Mouse (Mus musculus): ENCODE data around the gene Sap30. TPM values are rescaled to one million over a fixed set of nuclear protein-coding genes. Genes with fewer than 3 reads are reported as not detected.

Sap30 gene
- total and polyA plus RNA-seq, 2 experiments from 2014 or later, result 36.7 to 57.2 TPM

GRCm38 (mm10) chr8:57488312-57488765 is 679 bp upstream of the Sap30 start:
- Histone ChIP-seq H3K4me2 (ENCODE audit: low read depth, low read length) (peak overlapping the region; percentile 94), H3K4me3 (ENCODE audit: low read depth, low read length) (peak overlapping the region; percentile 93), H3K27me3 (ENCODE audit: control insufficient read depth, insufficient read depth, low read length) (no peaks in the 10 kb centered on the region), H3K4me1 (ENCODE audit: control insufficient read depth, insufficient read depth) (0 out of 2 replicates have a peak, but pooled peaks cover 9% of the 10 kb centered on the region), H3K9me3 (replicated peaks; ENCODE audit: control insufficient read depth, low read length) (no peaks in the 10 kb centered on the region), H3K36me3 (replicated peaks; ENCODE audit: control insufficient read depth, insufficient read depth, low read length) (peaks cover 3% of the 10 kb centered on the region), H3K27ac (ENCODE audit: low read depth) (peak overlapping the region; percentile 91), H3K9ac (replicated peaks; ENCODE audit: low read depth, low read length) (peak overlapping the region; percentile 83)
- WGBS, result under 1% methylated on average over 25 of the region's 25 CpGs
- TF ChIP-seq CTCF (IDR thresholded peaks at IDR 0.05; ENCODE audit: low read depth) (no peak; the same call in 1 of the 2 replicates), EP300 (IDR thresholded peaks at IDR 0.05; ENCODE audit: low read depth) (no peak)
- peak; percentile 64 for ATAC-seq (ENCODE audit: insufficient read depth, low read depth)
- peak; percentile 79 for DNase-seq (ENCODE audit: low spot score)

DNA sequence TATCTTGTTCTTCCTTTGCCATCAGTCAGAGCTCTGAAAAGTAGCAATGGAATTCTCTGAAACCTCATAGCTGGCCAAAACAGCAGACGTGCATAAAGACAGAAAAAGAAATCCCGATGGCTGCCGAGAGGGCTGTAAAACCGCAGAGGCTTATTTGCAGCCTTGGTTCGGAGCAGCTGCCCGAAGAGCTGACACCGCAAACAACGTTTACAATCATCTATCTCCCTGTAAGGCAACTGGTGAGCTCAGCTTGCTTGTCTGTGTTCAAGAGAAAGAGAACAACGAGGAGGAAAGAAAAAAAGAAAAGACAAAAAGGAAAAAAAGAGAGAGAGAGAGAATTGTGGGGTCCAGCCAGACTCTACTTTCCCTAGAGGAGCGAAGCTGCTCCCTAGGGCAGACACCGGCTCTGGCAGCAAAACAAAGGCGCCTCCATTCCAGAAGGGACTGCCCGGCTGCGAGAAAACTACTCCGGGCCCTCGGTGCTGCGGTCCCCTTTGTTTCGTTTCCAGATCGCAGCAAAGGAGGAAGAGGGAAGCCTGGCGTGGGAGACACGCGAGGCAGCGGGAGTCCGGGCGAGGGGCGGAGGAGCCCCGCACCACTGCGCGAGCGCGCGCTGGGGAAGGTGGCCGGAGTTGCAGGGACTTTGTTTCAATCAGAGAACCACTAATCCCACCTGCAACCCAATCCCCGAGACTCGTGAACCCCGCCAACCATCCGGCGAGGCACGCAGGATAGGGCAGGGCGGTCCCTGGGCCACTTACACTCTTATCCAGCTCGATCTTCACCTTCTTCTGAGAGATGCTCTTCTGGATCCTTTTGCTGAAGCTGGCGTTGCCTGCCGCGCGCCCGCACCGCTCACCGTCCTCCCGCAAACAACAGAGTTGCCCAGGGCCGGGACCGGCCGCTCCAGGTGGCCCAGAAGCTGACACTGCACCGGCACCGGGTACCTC is 894 bp downstream of the Sap30 start:
- peak overlapping the region; percentile 94 for H3K4me2 ChIP-seq (ENCODE audit: low read depth, low read length)
- H3K9me3 ChIP-seq (replicated peaks; ENCODE audit: control insufficient read depth, low read length), result no peaks in the 10 kb centered on the region
- peaks cover 15% of the 10 kb centered on the region for H3K36me3 ChIP-seq (replicated peaks; ENCODE audit: control insufficient read depth, insufficient read depth, low read length)
- peak overlapping the region; percentile 91 for H3K27ac ChIP-seq (ENCODE audit: low read depth)
- H3K4me3 ChIP-seq (ENCODE audit: low read depth, low read length), result peak overlapping the region; percentile 93
- H3K9ac ChIP-seq (replicated peaks; ENCODE audit: low read depth, low read length), result peak overlapping the region; percentile 85
- DNase-seq (ENCODE audit: low spot score), result peak; percentile 49
- H3K4me1 ChIP-seq (ENCODE audit: control insufficient read depth, insufficient read depth), result 0 out of 2 replicates have a peak, but pooled peaks cover 9% of the 10 kb centered on the region
- peak; percentile 21 for ATAC-seq (ENCODE audit: insufficient read depth, low read depth)
- WGBS, result under 1% methylated on average over 54 of the region's 54 CpGs
- no peak for TF ChIP-seq EP300 (IDR thresholded peaks at IDR 0.05; ENCODE audit: low read depth)
- TF ChIP-seq CTCF (IDR thresholded peaks at IDR 0.05; ENCODE audit: low read depth), result no peak
- no peaks in the 10 kb centered on the region for H3K27me3 ChIP-seq (ENCODE audit: control insufficient read depth, insufficient read depth, low read length)

- TF ChIP-seq CTCF (IDR thresholded peaks at IDR 0.05; ENCODE audit: low read depth), result no peak
- no peak for TF ChIP-seq EP300 (IDR thresholded peaks at IDR 0.05; ENCODE audit: low read depth)
These were observed 7.1 kb downstream of the Sap30 start for GRCm38 (mm10) chr8:57480606-57481005.

DNA sequence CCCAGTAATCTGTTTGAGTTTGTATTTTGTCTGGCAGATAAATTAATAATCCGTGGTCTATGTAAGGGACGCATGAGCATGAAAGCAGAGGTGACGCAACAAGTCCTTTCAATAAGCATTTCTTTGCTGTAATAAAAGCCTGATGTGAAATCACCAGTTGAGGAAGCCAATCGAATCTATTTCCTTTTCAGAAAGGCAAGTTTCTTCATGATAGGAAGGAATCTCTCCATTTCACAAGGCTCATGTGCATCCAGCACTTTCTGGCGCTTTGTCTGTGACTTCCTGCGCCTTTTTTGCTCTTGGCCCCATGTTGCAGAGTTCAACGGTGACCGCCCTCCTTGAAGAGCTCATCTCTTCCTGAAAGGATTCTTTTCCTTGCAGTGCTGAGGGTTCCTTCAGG is 8.0 kb downstream of the Sap30 start:
- H3K4me2 ChIP-seq (ENCODE audit: low read depth, low read length), result no peak overlapping the region
- ATAC-seq (ENCODE audit: insufficient read depth, low read depth) (no peak), DNase-seq (ENCODE audit: low spot score) (no peak)
- peaks cover 20% of the 10 kb centered on the region for H3K36me3 ChIP-seq (replicated peaks; ENCODE audit: control insufficient read depth, insufficient read depth, low read length)
- H3K27me3 ChIP-seq (ENCODE audit: control insufficient read depth, insufficient read depth, low read length), result no peaks in the 10 kb centered on the region
- 91% methylated on average over 8 of the region's 8 CpGs for WGBS
- H3K9me3 ChIP-seq (replicated peaks; ENCODE audit: control insufficient read depth, low read length), result no peaks in the 10 kb centered on the region
- H3K27ac ChIP-seq (ENCODE audit: low read depth), result no peak overlapping the region
- H3K4me3 ChIP-seq (ENCODE audit: low read depth, low read length), result no peak overlapping the region
- TF ChIP-seq CTCF (IDR thresholded peaks at IDR 0.05; ENCODE audit: low read depth) (no peak), EP300 (IDR thresholded peaks at IDR 0.05; ENCODE audit: low read depth) (no peak)
- H3K9ac ChIP-seq (replicated peaks; ENCODE audit: low read depth, low read length), result no peak overlapping the region
- 0 out of 2 replicates have a peak, but pooled peaks cover 12% of the 10 kb centered on the region for H3K4me1 ChIP-seq (ENCODE audit: control insufficient read depth, insufficient read depth)

More at GRCm38 (mm10) chr8:57480606-57481005, 7.1 kb downstream of the Sap30 start:
- H3K4me3 ChIP-seq (ENCODE audit: low read depth, low read length), result no peak overlapping the region
- 0 out of 2 replicates have a peak, but pooled peaks cover 18% of the 10 kb centered on the region for H3K4me1 ChIP-seq (ENCODE audit: control insufficient read depth, insufficient read depth)
- no peak for ATAC-seq (ENCODE audit: insufficient read depth, low read depth)
- no peak overlapping the region for H3K27ac ChIP-seq (ENCODE audit: low read depth)
- no peak overlapping the region for H3K9ac ChIP-seq (replicated peaks; ENCODE audit: low read depth, low read length)
- H3K9me3 ChIP-seq (replicated peaks; ENCODE audit: control insufficient read depth, low read length), result no peaks in the 10 kb centered on the region
- no peak overlapping the region for H3K4me2 ChIP-seq (ENCODE audit: low read depth, low read length)
- WGBS, result 82% methylated on average over 4 of the region's 4 CpGs
- no peaks in the 10 kb centered on the region for H3K27me3 ChIP-seq (ENCODE audit: control insufficient read depth, insufficient read depth, low read length)
- peaks cover 20% of the 10 kb centered on the region for H3K36me3 ChIP-seq (replicated peaks; ENCODE audit: control insufficient read depth, insufficient read depth, low read length)
- no peak for DNase-seq (ENCODE audit: low spot score)

- peak; percentile 38; the same call in 1 of the 2 replicates for TF ChIP-seq EP300 (IDR thresholded peaks at IDR 0.05; ENCODE audit: low read depth)
- TF ChIP-seq CTCF (IDR thresholded peaks at IDR 0.05; ENCODE audit: low read depth), result no peak
- peak overlapping the region; percentile 75 for H3K27ac ChIP-seq (ENCODE audit: low read depth)
- no peaks in the 10 kb centered on the region for H3K9me3 ChIP-seq (replicated peaks; ENCODE audit: control insufficient read depth, low read length)
- H3K4me1 ChIP-seq (ENCODE audit: control insufficient read depth, insufficient read depth), result 0 out of 2 replicates have a peak, but pooled peaks cover 12% of the 10 kb centered on the region
- H3K9ac ChIP-seq (replicated peaks; ENCODE audit: low read depth, low read length), result no peak overlapping the region
- no peak overlapping the region for H3K4me3 ChIP-seq (ENCODE audit: low read depth, low read length)
- no peak overlapping the region for H3K4me2 ChIP-seq (ENCODE audit: low read depth, low read length)
- 15% methylated on average over 3 of the region's 3 CpGs for WGBS
- H3K36me3 ChIP-seq (replicated peaks; ENCODE audit: control insufficient read depth, insufficient read depth, low read length), result peaks cover 17% of the 10 kb centered on the region
- H3K27me3 ChIP-seq (ENCODE audit: control insufficient read depth, insufficient read depth, low read length), result no peaks in the 10 kb centered on the region
- ATAC-seq (ENCODE audit: insufficient read depth, low read depth) (peak; percentile 93), DNase-seq (ENCODE audit: low spot score) (peak; percentile 82)
These were observed 9.3 kb downstream of the Sap30 start for GRCm38 (mm10) chr8:57478406-57478805.

Measured in heart, postnatal 0 days (tissue).